Mouse (Mus musculus) ES-E14 (cell line): ENCODE measurements around the gene Fbln1.

Experiments
- HCFC1 ChIP-seq: IDR thresholded peaks from 2 replicates; pipeline ENCODE4 v1.6.1; 2012; ENCODE audit warnings: low read length, inconsistent platforms, borderline replicate concordance; ENCODE audit not compliant: insufficient read depth
- ZNF384 ChIP-seq: IDR thresholded peaks from 2 replicates; pipeline ENCODE4 v1.6.1; 2012; ENCODE audit warnings: low read depth, low read length, inconsistent platforms

DNA sequence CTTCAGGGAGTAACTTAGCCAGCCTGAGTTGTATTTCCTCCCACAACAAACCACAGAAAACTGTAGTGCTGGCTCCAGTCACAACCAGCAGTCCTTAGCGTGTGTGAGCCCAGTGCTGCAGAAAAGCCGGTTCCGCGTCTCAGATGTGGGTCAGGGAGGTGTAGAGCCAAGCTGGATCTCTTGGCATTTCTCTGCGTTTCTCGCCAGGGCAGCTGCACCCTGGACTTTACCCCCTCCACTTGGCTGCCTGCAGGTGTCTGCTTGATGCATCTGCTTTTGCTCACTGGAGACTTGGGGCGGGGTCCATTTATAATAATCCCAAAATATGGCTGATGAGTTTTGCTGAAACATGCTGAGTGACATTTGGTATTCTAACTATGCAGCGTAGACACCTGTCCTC is 71.5 kb downstream of the Fbln1 start:
- TF ChIP-seq HCFC1 (no peak), ZNF384 (no peak)
